Mouse (Mus musculus): ENCODE data around the gene Ttc23. TPM values are rescaled to one million over a fixed set of nuclear protein-coding genes. Genes with fewer than 3 reads are reported as not detected.
A peak's percentile ranks its signal among the peaks of the same experiment; 100 is the strongest.

The Ttc23 gene
- polyA plus RNA-seq, 1 experiment = 8.8 TPM

DNA sequence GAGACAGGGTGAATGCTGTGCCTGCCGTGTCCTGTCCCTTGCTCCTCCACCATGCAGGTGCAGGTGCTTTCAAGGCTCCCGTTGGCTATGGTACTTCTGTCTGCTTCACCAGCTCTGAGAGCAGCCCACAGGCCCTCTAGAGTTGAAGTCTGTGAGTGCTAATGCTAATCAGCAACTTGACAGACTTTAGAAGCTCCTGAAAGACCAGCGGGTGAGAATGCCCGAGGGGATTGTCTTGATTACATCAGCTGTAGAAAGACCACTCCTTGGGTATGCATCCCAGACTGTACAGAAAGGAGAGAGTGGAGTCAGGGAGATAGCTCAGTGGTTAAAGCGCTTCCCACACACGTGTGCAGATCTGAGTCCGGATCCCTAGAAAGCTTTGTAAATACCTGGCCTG, 144.0 kb downstream of the Ttc23 start:
- H3K4me3 ChIP-seq (ENCODE audit: insufficient read depth, low read depth, low read length) = no peak overlapping the region
- TF ChIP-seq POLR2A (IDR thresholded peaks at IDR 0.05; ENCODE audit: low read depth, low read length) (no peak), CTCF (conservative IDR thresholded peaks at IDR 0.05; ENCODE audit: insufficient read depth, insufficient read length, low read depth, low read length) (no peak)
- no peak for DNase-seq
- no peaks in the 10 kb centered on the region for H3K27me3 ChIP-seq (replicated peaks; ENCODE audit: control insufficient read depth, insufficient read depth, low read length)
- no peak overlapping the region for H3K27ac ChIP-seq (ENCODE audit: insufficient read depth, low read depth, low read length)
- WGBS = 65% methylated on average over 7 of the region's 7 CpGs
- H3K36me3 ChIP-seq (ENCODE audit: control insufficient read depth, insufficient read depth, low read length) = no peaks in the 10 kb centered on the region
- no peaks in the 10 kb centered on the region for H3K4me1 ChIP-seq (ENCODE audit: control insufficient read depth, insufficient read depth, low read length)

DNA sequence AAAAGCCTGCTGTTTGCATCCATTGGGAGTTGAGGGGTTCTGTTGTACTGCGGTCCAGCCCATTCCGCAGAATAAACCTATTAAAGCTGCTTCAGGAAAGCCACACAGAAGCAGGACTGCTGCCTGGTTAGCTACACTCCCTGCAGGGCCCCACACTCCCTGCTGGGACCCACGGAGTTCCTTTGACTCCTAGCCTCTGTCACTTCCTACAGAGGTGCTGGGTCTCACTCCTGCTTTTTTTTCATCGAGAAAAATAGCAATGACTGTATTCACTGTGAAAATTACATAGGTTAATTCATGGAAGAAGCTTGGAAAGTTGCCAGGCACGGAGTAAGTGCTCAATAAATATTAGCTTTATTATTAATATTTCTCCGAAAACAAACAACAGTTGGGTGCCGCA, 146.2 kb downstream of the Ttc23 start:
- no peak for DNase-seq
- WGBS = 75% methylated on average over 7 of the region's 7 CpGs
- Histone ChIP-seq H3K4me1 (ENCODE audit: control insufficient read depth, insufficient read depth, low read length) (no peaks in the 10 kb centered on the region), H3K27ac (ENCODE audit: insufficient read depth, low read depth, low read length) (no peak overlapping the region), H3K36me3 (ENCODE audit: control insufficient read depth, insufficient read depth, low read length) (no peaks in the 10 kb centered on the region), H3K27me3 (replicated peaks; ENCODE audit: control insufficient read depth, insufficient read depth, low read length) (no peaks in the 10 kb centered on the region), H3K4me3 (ENCODE audit: insufficient read depth, low read depth, low read length) (no peak overlapping the region)
- TF ChIP-seq CTCF (conservative IDR thresholded peaks at IDR 0.05; ENCODE audit: insufficient read depth, insufficient read length, low read depth, low read length) (no peak), POLR2A (IDR thresholded peaks at IDR 0.05; ENCODE audit: low read depth, low read length) (no peak)

GRCm38 (mm10) chr7:67797065-67797464, 149.9 kb downstream of the Ttc23 start:
- WGBS = 52% methylated on average over 8 of the region's 8 CpGs
- no peak overlapping the region for H3K4me3 ChIP-seq (ENCODE audit: insufficient read depth, low read depth, low read length)
- no peaks in the 10 kb centered on the region for H3K36me3 ChIP-seq (ENCODE audit: control insufficient read depth, insufficient read depth, low read length)
- H3K27ac ChIP-seq (ENCODE audit: insufficient read depth, low read depth, low read length) = no peak overlapping the region
- H3K4me1 ChIP-seq (ENCODE audit: control insufficient read depth, insufficient read depth, low read length) = no peaks in the 10 kb centered on the region
- TF ChIP-seq POLR2A (IDR thresholded peaks at IDR 0.05; ENCODE audit: low read depth, low read length) (no peak), CTCF (conservative IDR thresholded peaks at IDR 0.05; ENCODE audit: insufficient read depth, insufficient read length, low read depth, low read length) (no peak)
- no peak for DNase-seq
- no peaks in the 10 kb centered on the region for H3K27me3 ChIP-seq (replicated peaks; ENCODE audit: control insufficient read depth, insufficient read depth, low read length)

GRCm38 (mm10) chr7:67798476-67798875, 151.3 kb downstream of the Ttc23 start:
- H3K27me3 ChIP-seq (replicated peaks; ENCODE audit: control insufficient read depth, insufficient read depth, low read length) = no peaks in the 10 kb centered on the region
- no peak for DNase-seq

GRCm38 (mm10) chr7:67800547-67800946, 153.3 kb downstream of the Ttc23 start:
- 91% methylated on average over 6 of the region's 6 CpGs for WGBS
- TF ChIP-seq CTCF (conservative IDR thresholded peaks at IDR 0.05; ENCODE audit: insufficient read depth, insufficient read length, low read depth, low read length) = no peak
- TF ChIP-seq POLR2A (IDR thresholded peaks at IDR 0.05; ENCODE audit: low read depth, low read length) = no peak
- no peak overlapping the region for H3K27ac ChIP-seq (ENCODE audit: insufficient read depth, low read depth, low read length)
- no peak overlapping the region for H3K4me3 ChIP-seq (ENCODE audit: insufficient read depth, low read depth, low read length)
- DNase-seq = no peak
- 0 out of 2 replicates have a peak, but pooled peaks cover 3% of the 10 kb centered on the region for H3K4me1 ChIP-seq (ENCODE audit: control insufficient read depth, insufficient read depth, low read length)
- H3K36me3 ChIP-seq (ENCODE audit: control insufficient read depth, insufficient read depth, low read length) = no peaks in the 10 kb centered on the region
- no peaks in the 10 kb centered on the region for H3K27me3 ChIP-seq (replicated peaks; ENCODE audit: control insufficient read depth, insufficient read depth, low read length)

More at GRCm38 (mm10) chr7:67798476-67798875, 151.3 kb downstream of the Ttc23 start:
- TF ChIP-seq POLR2A (IDR thresholded peaks at IDR 0.05; ENCODE audit: low read depth, low read length) (no peak), CTCF (conservative IDR thresholded peaks at IDR 0.05; ENCODE audit: insufficient read depth, insufficient read length, low read depth, low read length) (no peak)
- Histone ChIP-seq H3K4me1 (ENCODE audit: control insufficient read depth, insufficient read depth, low read length) (0 out of 2 replicates have a peak, but pooled peaks cover 3% of the 10 kb centered on the region), H3K36me3 (ENCODE audit: control insufficient read depth, insufficient read depth, low read length) (no peaks in the 10 kb centered on the region), H3K4me3 (ENCODE audit: insufficient read depth, low read depth, low read length) (no peak overlapping the region), H3K27ac (ENCODE audit: insufficient read depth, low read depth, low read length) (no peak overlapping the region)
- WGBS = 74% methylated on average over 4 of the region's 4 CpGs

DNA sequence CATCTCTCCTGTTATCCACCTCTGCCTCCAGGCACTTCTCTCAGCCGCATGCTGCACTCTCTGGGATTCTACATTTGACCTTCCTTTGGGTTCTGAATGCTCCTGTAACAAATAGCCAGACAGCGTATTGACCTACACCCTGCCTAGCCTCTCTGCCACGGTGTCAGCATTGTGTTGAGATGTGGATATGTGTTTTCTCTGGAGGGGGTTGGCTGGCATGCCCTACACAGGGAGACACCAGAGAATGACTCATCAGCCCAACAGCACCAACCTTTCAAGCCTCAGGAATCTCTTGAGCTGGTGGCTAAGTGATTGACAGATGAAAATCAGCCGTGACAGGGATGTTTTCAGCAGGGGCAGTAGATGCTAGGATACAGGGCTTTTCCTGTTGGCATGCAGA, 153.8 kb downstream of the Ttc23 start:
- 84% methylated on average over 4 of the region's 4 CpGs for WGBS

GRCm38 (mm10) chr7:67803015-67803856, 156.0 kb downstream of the Ttc23 start:
- no peaks in the 10 kb centered on the region for H3K36me3 ChIP-seq (ENCODE audit: control insufficient read depth, insufficient read depth, low read length)
- H3K4me1 ChIP-seq (ENCODE audit: control insufficient read depth, insufficient read depth, low read length) = 0 out of 2 replicates have a peak, but pooled peaks cover 3% of the 10 kb centered on the region
- TF ChIP-seq CTCF (conservative IDR thresholded peaks at IDR 0.05; ENCODE audit: insufficient read depth, insufficient read length, low read depth, low read length) (peak; percentile 74), POLR2A (IDR thresholded peaks at IDR 0.05; ENCODE audit: low read depth, low read length) (no peak)
- peak overlapping the region; percentile 42 for H3K4me3 ChIP-seq (ENCODE audit: insufficient read depth, low read depth, low read length)
- peak; percentile 78 for DNase-seq
- H3K27ac ChIP-seq (ENCODE audit: insufficient read depth, low read depth, low read length) = no peak overlapping the region
- no peaks in the 10 kb centered on the region for H3K27me3 ChIP-seq (replicated peaks; ENCODE audit: control insufficient read depth, insufficient read depth, low read length)
- WGBS = 16% methylated on average over 28 of the region's 28 CpGs

More for the DNA sequence above, 153.8 kb downstream of the Ttc23 start:
- Histone ChIP-seq H3K4me1 (ENCODE audit: control insufficient read depth, insufficient read depth, low read length) (0 out of 2 replicates have a peak, but pooled peaks cover 3% of the 10 kb centered on the region), H3K27ac (ENCODE audit: insufficient read depth, low read depth, low read length) (no peak overlapping the region), H3K27me3 (replicated peaks; ENCODE audit: control insufficient read depth, insufficient read depth, low read length) (no peaks in the 10 kb centered on the region), H3K36me3 (ENCODE audit: control insufficient read depth, insufficient read depth, low read length) (no peaks in the 10 kb centered on the region), H3K4me3 (ENCODE audit: insufficient read depth, low read depth, low read length) (no peak overlapping the region)
- TF ChIP-seq CTCF (conservative IDR thresholded peaks at IDR 0.05; ENCODE audit: insufficient read depth, insufficient read length, low read depth, low read length) (no peak), POLR2A (IDR thresholded peaks at IDR 0.05; ENCODE audit: low read depth, low read length) (no peak)
- DNase-seq = no peak
